Mouse (Mus musculus): ENCODE results near the gene Afap1. TPM values are rescaled to one million over a fixed set of nuclear protein-coding genes. Genes with fewer than 3 reads are reported as not detected.
A peak's percentile ranks its signal among the peaks of the same experiment; 100 is the strongest.

The Afap1 gene
- polyA plus RNA-seq, 2 experiments from 2014 or later: 3.7 to 6.6 TPM

GRCm38 (mm10) chr5:35980542-35980941 lies 87.4 kb downstream of the Afap1 start:
- ATAC-seq: no peak

GRCm38 (mm10) chr5:35981341-35981740 lies 88.2 kb downstream of the Afap1 start:
- no peak for ATAC-seq

- ATAC-seq: no peak
These were observed 88.9 kb downstream of the Afap1 start for GRCm38 (mm10) chr5:35981976-35982375.

DNA sequence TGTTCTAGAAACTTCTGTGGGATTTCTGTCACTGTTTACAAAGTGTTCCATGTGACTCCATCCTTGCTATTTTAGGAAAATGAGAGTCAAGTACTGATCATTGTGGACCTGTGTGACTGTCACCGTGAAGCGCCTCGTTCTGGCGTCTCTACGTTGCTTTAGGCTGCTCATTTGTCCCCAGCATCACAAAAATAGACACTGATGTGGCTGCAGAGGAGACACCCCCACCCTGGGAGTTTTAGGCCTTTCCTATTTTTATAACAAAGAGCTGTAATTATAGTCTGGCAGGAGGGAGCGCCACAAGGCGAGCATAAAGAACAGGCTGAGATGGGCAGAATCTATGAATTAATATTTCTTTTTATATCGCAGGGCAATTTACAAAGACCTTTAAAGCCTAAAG lies 92.5 kb downstream of the Afap1 start:
- ATAC-seq: no peak

DNA sequence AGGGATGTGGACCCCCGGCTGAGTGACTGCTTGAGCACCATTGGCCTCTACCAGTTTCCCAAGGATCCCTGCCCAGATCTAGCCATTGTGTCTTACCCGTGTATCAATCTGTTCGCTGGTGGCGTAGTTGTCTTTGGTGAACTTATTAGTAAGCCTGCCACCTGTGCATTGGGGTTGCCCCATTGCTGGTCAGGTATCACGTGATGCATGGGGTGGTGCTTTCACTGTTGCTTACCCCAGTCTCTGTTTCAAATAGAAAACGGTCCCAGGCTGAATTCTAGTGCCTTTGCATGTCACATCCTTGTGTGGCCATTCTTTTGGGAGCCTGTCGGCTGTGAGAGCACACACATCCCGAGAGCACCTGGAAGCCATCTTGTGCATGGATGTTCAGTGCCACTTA lies 95.0 kb downstream of the Afap1 start:
- no peak for ATAC-seq

GRCm38 (mm10) chr5:35989506-35989905 lies 96.4 kb downstream of the Afap1 start:
- ATAC-seq: no peak

- no peak for ATAC-seq
These were observed 97.0 kb downstream of the Afap1 start for GRCm38 (mm10) chr5:35989986-35990735.

DNA sequence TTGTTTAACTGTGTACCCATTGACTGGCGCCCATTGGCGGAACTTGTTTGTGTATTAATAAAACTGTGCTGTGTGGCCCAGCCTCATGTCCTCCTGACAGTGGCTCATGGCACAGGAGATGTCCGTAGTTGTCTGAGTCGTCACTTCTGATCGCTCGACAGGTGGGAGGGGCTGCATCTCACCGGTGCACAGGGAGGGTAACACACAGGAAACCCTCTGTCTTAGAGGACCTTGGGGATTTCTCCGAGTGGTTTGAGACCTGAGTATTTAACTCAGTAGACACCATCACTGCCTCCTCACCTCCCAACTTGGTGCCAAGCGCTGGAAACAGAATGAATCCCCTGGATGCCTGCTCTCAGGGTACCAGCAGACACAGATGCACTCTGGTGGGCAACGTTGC lies 110.7 kb downstream of the Afap1 start:
- peak; percentile 73 for ATAC-seq

- peak; percentile 80 for ATAC-seq
These were observed 113.0 kb downstream of the Afap1 start for GRCm38 (mm10) chr5:36006106-36006505.

- ATAC-seq: no peak
These were observed 113.5 kb downstream of the Afap1 start for GRCm38 (mm10) chr5:36006586-36006985.

DNA sequence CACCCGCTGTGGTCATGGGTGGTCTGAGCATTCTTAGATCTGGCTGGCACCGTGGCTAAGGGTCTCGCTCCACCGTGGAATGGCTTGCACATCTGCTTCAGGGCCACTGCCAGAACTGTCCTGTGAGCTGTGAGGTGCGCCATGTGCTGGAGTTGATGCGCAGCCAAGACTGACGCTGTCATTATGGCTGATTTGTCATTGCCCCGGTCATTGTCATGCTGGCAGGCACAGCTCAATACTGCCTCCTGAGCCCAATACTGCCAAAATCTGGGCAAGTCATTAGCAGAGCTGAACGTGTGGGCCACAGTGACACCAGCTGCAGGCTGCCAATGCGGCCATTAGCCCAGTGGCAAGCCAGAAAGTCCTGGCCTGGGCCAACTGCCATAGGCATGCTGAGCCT lies 114.5 kb downstream of the Afap1 start:
- no peak for ATAC-seq

- ATAC-seq: no peak
These were observed 116.3 kb downstream of the Afap1 start for GRCm38 (mm10) chr5:36009405-36009804.

GRCm38 (mm10) chr5:36018366-36018765 lies 125.2 kb downstream of the Afap1 start:
- ATAC-seq: no peak

DNA sequence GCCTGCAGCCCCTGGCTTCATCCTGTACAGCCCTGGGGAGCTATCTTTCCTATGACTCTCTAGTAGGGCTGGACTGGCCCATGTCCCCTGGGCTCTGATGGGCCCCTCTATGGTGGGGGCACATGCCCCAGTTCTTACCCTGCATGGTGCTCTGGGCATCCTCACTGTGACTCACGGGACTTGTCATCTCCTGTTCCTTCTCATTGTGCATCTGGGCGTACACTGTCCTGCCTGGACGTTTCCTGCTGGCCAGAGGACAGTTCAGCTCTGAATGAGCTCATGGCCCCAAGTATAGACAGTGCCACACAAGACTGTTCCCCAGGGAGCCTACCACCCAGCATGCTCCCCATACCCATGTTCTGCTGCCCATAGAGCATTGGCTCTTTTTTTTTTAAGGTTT lies 128.0 kb downstream of the Afap1 start:
- ATAC-seq: no peak

- no peak for ATAC-seq
These were observed 129.2 kb downstream of the Afap1 start for GRCm38 (mm10) chr5:36022361-36022760.

GRCm38 (mm10) chr5:36024003-36024685 lies 131.0 kb downstream of the Afap1 start:
- ATAC-seq: no peak

GRCm38 (mm10) chr5:36025076-36025475 lies 132.0 kb downstream of the Afap1 start:
- no peak for ATAC-seq

DNA sequence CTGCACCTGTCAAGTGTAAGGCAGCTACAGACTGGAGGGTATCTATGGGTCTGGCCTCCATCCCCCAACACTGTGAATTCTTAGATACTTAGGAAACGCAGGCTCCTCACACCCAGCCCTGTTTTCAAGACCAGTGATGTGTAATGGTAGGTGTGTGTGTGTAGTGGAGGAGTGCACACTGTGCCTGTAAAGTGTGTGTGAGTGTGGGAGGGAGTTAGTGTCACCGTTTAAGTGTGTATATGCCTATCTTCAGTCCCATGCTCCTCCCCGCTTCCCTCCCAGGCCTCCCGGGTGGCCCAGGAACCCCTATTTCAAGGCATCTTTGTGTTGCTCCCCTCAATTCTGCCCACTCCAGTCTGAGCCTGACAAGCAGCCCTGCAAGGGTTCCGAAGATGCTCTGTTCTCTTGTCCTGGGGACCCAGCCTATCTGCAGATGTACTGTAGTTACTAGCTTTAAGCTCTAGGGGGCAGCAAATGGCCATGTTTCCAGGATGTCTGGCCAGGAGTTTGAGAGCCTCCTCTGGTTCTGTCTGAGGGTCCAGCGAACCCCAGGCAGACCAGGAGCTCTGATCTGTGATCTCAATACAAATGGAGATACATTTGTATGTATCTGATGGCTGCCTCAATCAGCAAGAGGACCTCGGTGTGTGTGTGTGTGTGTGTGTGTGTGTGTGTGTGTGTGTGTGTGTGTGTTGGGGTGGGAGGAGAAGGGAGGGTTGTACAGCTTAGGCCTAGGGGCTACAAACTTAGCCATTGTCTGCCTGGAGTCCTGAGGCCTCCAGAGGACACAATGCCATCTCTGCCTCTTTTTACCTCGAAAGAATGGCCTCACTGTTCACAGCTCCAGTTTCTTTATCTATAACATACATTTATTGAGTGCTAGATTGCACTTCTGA lies 140.7 kb downstream of the Afap1 start:
- no peak for ATAC-seq

DNA sequence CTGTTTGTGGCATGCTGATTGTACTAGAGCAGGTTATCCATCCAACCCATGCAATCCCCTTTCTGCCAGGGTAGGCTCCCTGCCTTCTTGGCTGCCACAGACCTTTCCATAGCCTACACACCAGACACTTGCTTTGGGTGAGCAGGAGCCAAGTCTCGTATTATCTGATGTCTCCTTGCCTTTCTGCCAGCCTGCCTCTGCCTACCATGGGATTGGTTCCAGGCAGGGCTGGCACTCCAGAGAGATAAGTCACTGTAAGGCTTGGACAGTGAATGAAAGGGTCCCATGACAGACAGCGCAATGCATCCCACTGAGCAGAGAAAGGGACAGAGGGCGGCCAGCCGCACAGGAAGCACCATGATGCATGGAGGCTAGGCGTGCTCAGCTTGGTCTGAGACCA lies 146.5 kb downstream of the Afap1 start:
- ATAC-seq: no peak

- no peak for ATAC-seq
These were observed 147.5 kb downstream of the Afap1 start for GRCm38 (mm10) chr5:36040398-36041235.

- no peak for ATAC-seq
These were observed 148.1 kb downstream of the Afap1 start for GRCm38 (mm10) chr5:36041236-36041562.

DNA sequence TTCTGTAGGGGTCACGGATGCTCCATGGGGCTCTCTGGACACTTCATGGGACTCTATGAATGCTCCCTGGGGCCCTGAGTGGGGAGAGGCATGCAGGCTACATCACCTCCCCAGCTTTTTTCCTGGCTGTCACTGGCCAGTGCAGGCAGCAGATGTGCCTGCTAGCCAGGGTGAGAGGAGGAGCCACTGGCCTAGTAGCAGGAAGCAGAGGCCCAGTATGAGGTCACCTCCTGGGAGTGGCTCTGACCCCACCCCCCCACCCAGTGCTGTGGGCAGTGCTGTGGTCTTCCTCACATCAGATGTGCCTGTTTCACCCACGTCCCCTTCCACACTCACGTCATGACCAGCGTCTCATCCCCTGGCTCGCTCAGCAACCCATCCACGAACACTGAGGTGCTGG lies 148.6 kb downstream of the Afap1 start:
- no peak for ATAC-seq

DNA sequence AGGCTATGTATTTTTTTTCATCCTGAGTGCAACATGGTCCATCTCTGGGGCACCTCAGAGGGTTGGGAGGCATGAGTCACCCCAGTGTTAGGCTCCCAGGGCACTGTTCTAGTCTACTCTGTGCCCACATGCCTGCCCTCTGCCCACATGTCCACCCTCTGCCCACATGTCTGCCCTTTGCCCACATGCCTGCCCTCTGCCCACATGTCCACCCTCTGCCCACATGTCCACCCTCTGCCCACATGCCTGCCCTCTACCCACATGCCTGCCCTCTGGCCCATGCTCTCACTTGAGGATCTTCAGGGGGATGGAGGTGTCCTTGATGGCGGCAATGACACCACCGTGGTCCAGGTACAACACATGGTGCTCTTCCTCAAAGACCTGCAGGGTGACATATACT lies 150.0 kb downstream of the Afap1 start:
- ATAC-seq: no peak

Measured in activated CD4-positive, CD25-positive, alpha-beta regulatory T cell, adult 4 months (primary cell).